Mouse (Mus musculus) limb, embryonic 13.5 days (tissue): ENCODE measurements around the gene Crebrf. TPM values are rescaled to one million over a fixed set of nuclear protein-coding genes. Genes with fewer than 3 reads are reported as not detected.

Source experiments
- ATAC-seq: fragments of 200-750 bp; cut with Nextera tagmentation; 2 replicates; pipeline ENCODE4 v1.8.0; 2017; ENCODE audit warnings: low read depth, moderate number of reproducible peaks, moderate TSS enrichment; ENCODE audit not compliant: low FRiP score
- H3K27ac ChIP-seq: fragments of 300-500 bp; sonication (generic); 2 replicates; pipeline ENCODE4 v1.5.1; 2015; ENCODE audit warnings: inconsistent platforms, mild to moderate bottlenecking, moderate library complexity
- H3K27me3 ChIP-seq: fragments of 300-500 bp; sonication (generic); 2 replicates; pipeline ENCODE4 v1.6.1; 2015; ENCODE audit warnings: mild to moderate bottlenecking, inconsistent platforms
- H3K36me3 ChIP-seq: fragments of 300-500 bp; sonication (generic); 2 replicates; pipeline ENCODE4 v1.6.1; 2015; ENCODE audit warnings: inconsistent platforms, mild to moderate bottlenecking, moderate library complexity
- H3K4me1 ChIP-seq: fragments of 300-500 bp; sonication (generic); 2 replicates; pipeline ENCODE4 v1.6.1; 2015; ENCODE audit warnings: inconsistent platforms
- H3K4me2 ChIP-seq: fragments of 300-500 bp; sonication (generic); replicated peaks from 2 replicates; pipeline ENCODE4 v1.6.1; 2015; ENCODE audit warnings: inconsistent platforms, mild to moderate bottlenecking, moderate library complexity
- H3K4me3 ChIP-seq: fragments of 300-500 bp; sonication (generic); 2 replicates; pipeline ENCODE4 v1.5.1; 2015; ENCODE audit warnings: moderate library complexity, mild to moderate bottlenecking, inconsistent platforms
- H3K9ac ChIP-seq: fragments of 300-500 bp; sonication (generic); 2 replicates; pipeline ENCODE4 v1.6.1; 2015; ENCODE audit warnings: mild to moderate bottlenecking, inconsistent platforms
- H3K9me3 ChIP-seq: fragments of 300-500 bp; sonication (generic); 2 replicates; pipeline ENCODE4 v1.6.1; 2016; ENCODE audit warnings: inconsistent platforms
- WGBS: fragments of 180-500 bp; shearing (Covaris S2); methylation state at CpG from one replicate; pipeline ENCODE4 v1.1.7; 2015; 5-methylcytosine and 5-hydroxymethylcytosine counted together
- polyA plus RNA-seq: library from polyadenylated mRNA; unstranded; fragments of >200 nt; fragmentation: Nextera tagmentation; extraction: Ambion mirVana; gene quantifications from 2 replicates; pipeline ENCODE4 v1.2.1, GENCODE M21; 2015

The Crebrf gene
- polyA plus RNA-seq, 1 experiment from 2014 or later = 5.6 TPM

GRCm38 (mm10) chr17:26690236-26690635 lies 25.2 kb upstream of the Crebrf start:
- peaks cover 5% of the 10 kb centered on the region; the same call in 1 of the 2 replicates for H3K36me3 ChIP-seq
- H3K27me3 ChIP-seq = no peaks in the 10 kb centered on the region
- H3K4me1 ChIP-seq = peaks cover 19% of the 10 kb centered on the region
- H3K9me3 ChIP-seq = no peaks in the 10 kb centered on the region
- H3K27ac ChIP-seq = no peak overlapping the region
- H3K4me2 ChIP-seq = no peak overlapping the region
- H3K4me3 ChIP-seq = no peak overlapping the region
- ATAC-seq = no peak
- WGBS = 88% methylated on average over 5 of the region's 5 CpGs
- H3K9ac ChIP-seq = no peak overlapping the region

- no peaks in the 10 kb centered on the region for H3K27me3 ChIP-seq
- no peaks in the 10 kb centered on the region for H3K9me3 ChIP-seq
- H3K4me1 ChIP-seq = peaks cover 19% of the 10 kb centered on the region
- no peak overlapping the region for H3K27ac ChIP-seq
- H3K4me3 ChIP-seq = no peak overlapping the region
- WGBS = 87% methylated on average over 7 of the region's 7 CpGs
- ATAC-seq = no peak
- H3K36me3 ChIP-seq = peaks cover 6% of the 10 kb centered on the region
- no peak overlapping the region for H3K9ac ChIP-seq
- no peak overlapping the region for H3K4me2 ChIP-seq
Measured at GRCm38 (mm10) chr17:26691110-26691509, 24.3 kb upstream of the Crebrf start.

GRCm38 (mm10) chr17:26693424-26693823 lies 22.0 kb upstream of the Crebrf start:
- Histone ChIP-seq H3K27me3 (no peaks in the 10 kb centered on the region), H3K27ac (no peak overlapping the region), H3K4me3 (no peak overlapping the region), H3K9ac (no peak overlapping the region), H3K36me3 (peaks cover 27% of the 10 kb centered on the region), H3K4me1 (peaks cover 18% of the 10 kb centered on the region), H3K4me2 (no peak overlapping the region), H3K9me3 (no peaks in the 10 kb centered on the region)
- ATAC-seq = no peak
- 80% methylated on average over 7 of the region's 7 CpGs for WGBS

- Histone ChIP-seq H3K4me1 (peaks cover 10% of the 10 kb centered on the region), H3K27me3 (no peaks in the 10 kb centered on the region), H3K27ac (0 out of 2 replicates have a peak overlapping the region, but pooled peaks have one; percentile 10), H3K4me2 (no peak overlapping the region), H3K9me3 (no peaks in the 10 kb centered on the region), H3K9ac (no peak overlapping the region), H3K4me3 (no peak overlapping the region), H3K36me3 (peaks cover 34% of the 10 kb centered on the region)
- ATAC-seq = no peak
- WGBS = 81% methylated on average over 7 of the region's 7 CpGs
Measured at GRCm38 (mm10) chr17:26694171-26694570, 21.3 kb upstream of the Crebrf start.

- H3K4me2 ChIP-seq = no peak overlapping the region
- no peaks in the 10 kb centered on the region for H3K27me3 ChIP-seq
- WGBS = 97% methylated on average over 3 of the region's 3 CpGs
- 0 out of 2 replicates have a peak, but pooled peaks cover 3% of the 10 kb centered on the region for H3K4me1 ChIP-seq
- ATAC-seq = no peak
- H3K36me3 ChIP-seq = peaks cover 44% of the 10 kb centered on the region
- no peaks in the 10 kb centered on the region for H3K9me3 ChIP-seq
- no peak overlapping the region for H3K4me3 ChIP-seq
- H3K9ac ChIP-seq = no peak overlapping the region
- no peak overlapping the region for H3K27ac ChIP-seq
Measured at GRCm38 (mm10) chr17:26695193-26695592, 20.3 kb upstream of the Crebrf start.

GRCm38 (mm10) chr17:26698846-26699245 lies 16.6 kb upstream of the Crebrf start:
- Histone ChIP-seq H3K36me3 (peaks cover 53% of the 10 kb centered on the region), H3K4me1 (0 out of 2 replicates have a peak, but pooled peaks cover 3% of the 10 kb centered on the region), H3K4me3 (no peak overlapping the region), H3K9me3 (no peaks in the 10 kb centered on the region), H3K27me3 (no peaks in the 10 kb centered on the region), H3K4me2 (no peak overlapping the region), H3K9ac (no peak overlapping the region), H3K27ac (no peak overlapping the region)
- WGBS = 87% methylated on average over 5 of the region's 5 CpGs
- no peak for ATAC-seq

GRCm38 (mm10) chr17:26699819-26700616 lies 15.4 kb upstream of the Crebrf start:
- WGBS = 91% methylated on average over 10 of the region's 10 CpGs
- Histone ChIP-seq H3K27me3 (no peaks in the 10 kb centered on the region), H3K9ac (no peak overlapping the region), H3K27ac (no peak overlapping the region), H3K36me3 (peaks cover 57% of the 10 kb centered on the region), H3K4me3 (no peak overlapping the region), H3K4me2 (no peak overlapping the region), H3K9me3 (no peaks in the 10 kb centered on the region), H3K4me1 (no peaks in the 10 kb centered on the region)
- ATAC-seq = no peak

GRCm38 (mm10) chr17:26701565-26701964 lies 13.9 kb upstream of the Crebrf start:
- H3K27me3 ChIP-seq = no peaks in the 10 kb centered on the region
- no peak for ATAC-seq
- no peak overlapping the region for H3K4me3 ChIP-seq
- WGBS = 84% methylated on average over 13 of the region's 13 CpGs
- no peak overlapping the region for H3K9ac ChIP-seq
- H3K36me3 ChIP-seq = peaks cover 47% of the 10 kb centered on the region
- H3K27ac ChIP-seq = no peak overlapping the region
- H3K4me2 ChIP-seq = no peak overlapping the region
- H3K4me1 ChIP-seq = no peaks in the 10 kb centered on the region
- H3K9me3 ChIP-seq = no peaks in the 10 kb centered on the region

- H3K9me3 ChIP-seq = no peaks in the 10 kb centered on the region
- no peaks in the 10 kb centered on the region for H3K4me1 ChIP-seq
- ATAC-seq = no peak
- WGBS = 88% methylated on average over 4 of the region's 4 CpGs
- peaks cover 39% of the 10 kb centered on the region for H3K36me3 ChIP-seq
- H3K27ac ChIP-seq = no peak overlapping the region
- no peak overlapping the region for H3K9ac ChIP-seq
- H3K27me3 ChIP-seq = no peaks in the 10 kb centered on the region
- no peak overlapping the region for H3K4me3 ChIP-seq
- H3K4me2 ChIP-seq = no peak overlapping the region
Measured at GRCm38 (mm10) chr17:26702621-26703020, 12.8 kb upstream of the Crebrf start.

- Histone ChIP-seq H3K27ac (no peak overlapping the region), H3K4me2 (no peak overlapping the region), H3K27me3 (no peaks in the 10 kb centered on the region), H3K9me3 (no peaks in the 10 kb centered on the region), H3K36me3 (peaks cover 28% of the 10 kb centered on the region), H3K4me1 (no peaks in the 10 kb centered on the region), H3K4me3 (no peak overlapping the region), H3K9ac (no peak overlapping the region)
- no peak for ATAC-seq
- 86% methylated on average over 4 of the region's 4 CpGs for WGBS
Measured at GRCm38 (mm10) chr17:26703671-26704070, 11.8 kb upstream of the Crebrf start.

GRCm38 (mm10) chr17:26705463-26706359 lies 9.7 kb upstream of the Crebrf start:
- 74% methylated on average over 11 of the region's 11 CpGs for WGBS
- Histone ChIP-seq H3K27me3 (peaks cover 4% of the 10 kb centered on the region; the same call in 1 of the 2 replicates), H3K4me3 (no peak overlapping the region)

GRCm38 (mm10) chr17:26707066-26707465 lies 8.4 kb upstream of the Crebrf start:
- 62% methylated on average over 7 of the region's 7 CpGs for WGBS
- no peaks in the 10 kb centered on the region for H3K9me3 ChIP-seq
- no peak overlapping the region for H3K9ac ChIP-seq
- H3K4me1 ChIP-seq = no peaks in the 10 kb centered on the region
- no peak for ATAC-seq
- H3K27me3 ChIP-seq = peaks cover 4% of the 10 kb centered on the region; the same call in 1 of the 2 replicates
- H3K4me2 ChIP-seq = no peak overlapping the region
- no peak overlapping the region for H3K4me3 ChIP-seq
- H3K27ac ChIP-seq = no peak overlapping the region
- H3K36me3 ChIP-seq = peaks cover 4% of the 10 kb centered on the region

More at GRCm38 (mm10) chr17:26705463-26706359, 9.7 kb upstream of the Crebrf start:
- no peak for ATAC-seq
- Histone ChIP-seq H3K9me3 (no peaks in the 10 kb centered on the region), H3K4me2 (no peak overlapping the region), H3K27ac (no peak overlapping the region), H3K9ac (no peak overlapping the region), H3K4me1 (no peaks in the 10 kb centered on the region), H3K36me3 (peaks cover 8% of the 10 kb centered on the region)
